Mouse (Mus musculus): ENCODE measurements around the gene Brd2. TPM values are rescaled to one million over a fixed set of nuclear protein-coding genes. Genes with fewer than 3 reads are reported as not detected.
A peak's percentile ranks its signal among the peaks of the same experiment; 100 is the strongest.

Gene Brd2
- polyA plus RNA-seq, 1 experiment, result 257 TPM

- Histone ChIP-seq H3K27ac (ENCODE audit: control insufficient read depth, insufficient read depth, low read length) (no peak overlapping the region), H3K4me1 (replicated peaks; ENCODE audit: control insufficient read depth, insufficient read depth, low read length) (no peaks in the 10 kb centered on the region), H3K4me3 (ENCODE audit: control insufficient read depth, insufficient read depth, low read length) (no peak overlapping the region), H3K36me3 (ENCODE audit: control insufficient read depth, insufficient read depth, low read length) (no peaks in the 10 kb centered on the region), H3K27me3 (ENCODE audit: control insufficient read depth, insufficient read depth, low read length) (no peaks in the 10 kb centered on the region)
- WGBS, result 86% methylated on average over 8 of the region's 8 CpGs
- no peak for DNase-seq
- TF ChIP-seq CTCF (IDR thresholded peaks at IDR 0.05; ENCODE audit: borderline replicate concordance, control insufficient read depth, extremely low read depth, insufficient read depth, low read length, poor library complexity) (no peak), POLR2A (IDR thresholded peaks at IDR 0.05; ENCODE audit: control insufficient read depth, extremely low read depth, insufficient read depth, low read length, poor library complexity) (no peak)
Observed at GRCm38 (mm10) chr17:34083104-34083503, 39.3 kb downstream of the Brd2 start.

- DNase-seq, result peak; percentile 26
- WGBS, result 51% methylated on average over 5 of the region's 5 CpGs
- no peak for TF ChIP-seq POLR2A (IDR thresholded peaks at IDR 0.05; ENCODE audit: control insufficient read depth, extremely low read depth, insufficient read depth, low read length, poor library complexity)
- no peak for TF ChIP-seq CTCF (IDR thresholded peaks at IDR 0.05; ENCODE audit: borderline replicate concordance, control insufficient read depth, extremely low read depth, insufficient read depth, low read length, poor library complexity)
- Histone ChIP-seq H3K27ac (ENCODE audit: control insufficient read depth, insufficient read depth, low read length) (no peak overlapping the region), H3K4me1 (replicated peaks; ENCODE audit: control insufficient read depth, insufficient read depth, low read length) (no peaks in the 10 kb centered on the region), H3K27me3 (ENCODE audit: control insufficient read depth, insufficient read depth, low read length) (no peaks in the 10 kb centered on the region), H3K36me3 (ENCODE audit: control insufficient read depth, insufficient read depth, low read length) (no peaks in the 10 kb centered on the region), H3K4me3 (ENCODE audit: control insufficient read depth, insufficient read depth, low read length) (no peak overlapping the region)
Observed at GRCm38 (mm10) chr17:34079621-34080020, 42.8 kb downstream of the Brd2 start.

GRCm38 (mm10) chr17:34079002-34079401 is 43.4 kb downstream of the Brd2 start:
- WGBS, result 95% methylated on average over 11 of the region's 11 CpGs
- TF ChIP-seq CTCF (IDR thresholded peaks at IDR 0.05; ENCODE audit: borderline replicate concordance, control insufficient read depth, extremely low read depth, insufficient read depth, low read length, poor library complexity) (no peak), POLR2A (IDR thresholded peaks at IDR 0.05; ENCODE audit: control insufficient read depth, extremely low read depth, insufficient read depth, low read length, poor library complexity) (no peak)

GRCm38 (mm10) chr17:34078148-34078547 is 44.3 kb downstream of the Brd2 start:
- WGBS, result 73% methylated on average over 4 of the region's 4 CpGs
- Histone ChIP-seq H3K4me3 (ENCODE audit: control insufficient read depth, insufficient read depth, low read length) (no peak overlapping the region), H3K27me3 (ENCODE audit: control insufficient read depth, insufficient read depth, low read length) (no peaks in the 10 kb centered on the region), H3K4me1 (replicated peaks; ENCODE audit: control insufficient read depth, insufficient read depth, low read length) (no peaks in the 10 kb centered on the region), H3K36me3 (ENCODE audit: control insufficient read depth, insufficient read depth, low read length) (no peaks in the 10 kb centered on the region), H3K27ac (ENCODE audit: control insufficient read depth, insufficient read depth, low read length) (no peak overlapping the region)
- no peak for DNase-seq
- no peak for TF ChIP-seq POLR2A (IDR thresholded peaks at IDR 0.05; ENCODE audit: control insufficient read depth, extremely low read depth, insufficient read depth, low read length, poor library complexity)
- no peak for TF ChIP-seq CTCF (IDR thresholded peaks at IDR 0.05; ENCODE audit: borderline replicate concordance, control insufficient read depth, extremely low read depth, insufficient read depth, low read length, poor library complexity)

More at GRCm38 (mm10) chr17:34079002-34079401, 43.4 kb downstream of the Brd2 start:
- Histone ChIP-seq H3K36me3 (ENCODE audit: control insufficient read depth, insufficient read depth, low read length) (no peaks in the 10 kb centered on the region), H3K4me3 (ENCODE audit: control insufficient read depth, insufficient read depth, low read length) (no peak overlapping the region), H3K27me3 (ENCODE audit: control insufficient read depth, insufficient read depth, low read length) (no peaks in the 10 kb centered on the region), H3K27ac (ENCODE audit: control insufficient read depth, insufficient read depth, low read length) (no peak overlapping the region), H3K4me1 (replicated peaks; ENCODE audit: control insufficient read depth, insufficient read depth, low read length) (no peaks in the 10 kb centered on the region)
- DNase-seq, result no peak

GRCm38 (mm10) chr17:34077549-34077948 is 44.9 kb downstream of the Brd2 start:
- TF ChIP-seq CTCF (IDR thresholded peaks at IDR 0.05; ENCODE audit: borderline replicate concordance, control insufficient read depth, extremely low read depth, insufficient read depth, low read length, poor library complexity) (0 out of 2 replicates have a peak, but pooled peaks have one; percentile 18), POLR2A (IDR thresholded peaks at IDR 0.05; ENCODE audit: control insufficient read depth, extremely low read depth, insufficient read depth, low read length, poor library complexity) (no peak)
- H3K27me3 ChIP-seq (ENCODE audit: control insufficient read depth, insufficient read depth, low read length), result no peaks in the 10 kb centered on the region
- H3K4me3 ChIP-seq (ENCODE audit: control insufficient read depth, insufficient read depth, low read length), result no peak overlapping the region
- under 1% methylated on average over 9 of the region's 9 CpGs for WGBS
- peak; percentile 67 for DNase-seq
- no peaks in the 10 kb centered on the region for H3K36me3 ChIP-seq (ENCODE audit: control insufficient read depth, insufficient read depth, low read length)
- H3K27ac ChIP-seq (ENCODE audit: control insufficient read depth, insufficient read depth, low read length), result no peak overlapping the region
- no peaks in the 10 kb centered on the region for H3K4me1 ChIP-seq (replicated peaks; ENCODE audit: control insufficient read depth, insufficient read depth, low read length)

GRCm38 (mm10) chr17:34075271-34075670 is 47.2 kb downstream of the Brd2 start:
- TF ChIP-seq POLR2A (IDR thresholded peaks at IDR 0.05; ENCODE audit: control insufficient read depth, extremely low read depth, insufficient read depth, low read length, poor library complexity), result no peak
- WGBS, result 20% methylated on average over 7 of the region's 7 CpGs
- peak; percentile 80 for DNase-seq
- Histone ChIP-seq H3K36me3 (ENCODE audit: control insufficient read depth, insufficient read depth, low read length) (no peaks in the 10 kb centered on the region), H3K27me3 (ENCODE audit: control insufficient read depth, insufficient read depth, low read length) (no peaks in the 10 kb centered on the region), H3K4me3 (ENCODE audit: control insufficient read depth, insufficient read depth, low read length) (no peak overlapping the region), H3K4me1 (replicated peaks; ENCODE audit: control insufficient read depth, insufficient read depth, low read length) (peaks cover 7% of the 10 kb centered on the region), H3K27ac (ENCODE audit: control insufficient read depth, insufficient read depth, low read length) (no peak overlapping the region)

GRCm38 (mm10) chr17:34072091-34072490 is 50.3 kb downstream of the Brd2 start:
- no peak for DNase-seq
- no peaks in the 10 kb centered on the region for H3K36me3 ChIP-seq (ENCODE audit: control insufficient read depth, insufficient read depth, low read length)
- no peak overlapping the region for H3K27ac ChIP-seq (ENCODE audit: control insufficient read depth, insufficient read depth, low read length)
- 66% methylated on average over 5 of the region's 5 CpGs for WGBS
- no peak overlapping the region for H3K4me3 ChIP-seq (ENCODE audit: control insufficient read depth, insufficient read depth, low read length)
- H3K27me3 ChIP-seq (ENCODE audit: control insufficient read depth, insufficient read depth, low read length), result no peaks in the 10 kb centered on the region
- TF ChIP-seq POLR2A (IDR thresholded peaks at IDR 0.05; ENCODE audit: control insufficient read depth, extremely low read depth, insufficient read depth, low read length, poor library complexity) (no peak), CTCF (IDR thresholded peaks at IDR 0.05; ENCODE audit: borderline replicate concordance, control insufficient read depth, extremely low read depth, insufficient read depth, low read length, poor library complexity) (no peak)
- H3K4me1 ChIP-seq (replicated peaks; ENCODE audit: control insufficient read depth, insufficient read depth, low read length), result peaks cover 7% of the 10 kb centered on the region

All from thymus, adult 2 months (tissue).